Mouse (Mus musculus): ENCODE data around the gene Klrk1.
"Not testable (repeated sequence)": the region's sequence is repeated elsewhere in the genome, so short reads cannot be mapped to it uniquely, and the experiment has no call there.

The Klrk1 gene

GRCm38 (mm10) chr6:129623735-129624134 is at the start of gene Klrk1:
TSS of gene Klrk1 (minus strand) at chr6:129623864.
- in situ Hi-C loops (cut with MboI) = no loop called here

DNA sequence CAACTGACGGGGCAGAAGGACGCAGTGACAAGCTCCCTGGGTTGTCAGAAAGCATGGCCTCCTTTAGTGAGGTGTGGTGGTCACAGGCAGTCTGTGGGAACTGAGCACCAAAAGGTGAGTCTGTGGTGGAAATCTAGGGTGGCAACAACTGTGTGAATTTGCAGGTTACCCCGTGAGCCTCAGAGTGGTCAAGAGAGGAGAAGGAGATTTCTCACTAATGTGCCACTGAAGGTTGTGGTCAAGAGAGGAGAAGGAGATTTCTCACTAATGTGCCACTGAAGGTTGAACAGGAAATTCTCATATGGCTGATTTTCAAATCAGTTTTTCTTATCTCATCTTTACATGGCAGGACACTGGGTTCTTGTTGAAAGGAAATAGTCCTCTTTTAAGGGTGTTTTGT is 37.6 kb upstream of the Klrk1 start:
- in situ Hi-C loops (cut with MboI) = not testable (repeated sequence)

- in situ Hi-C loops (cut with MboI) = not testable (repeated sequence)
Observed at GRCm38 (mm10) chr6:129660589-129660988, 36.9 kb upstream of the Klrk1 start, which contains the start of gene Klrc2. TSS of gene Klrc2 (minus strand) at chr6:129660689.

DNA sequence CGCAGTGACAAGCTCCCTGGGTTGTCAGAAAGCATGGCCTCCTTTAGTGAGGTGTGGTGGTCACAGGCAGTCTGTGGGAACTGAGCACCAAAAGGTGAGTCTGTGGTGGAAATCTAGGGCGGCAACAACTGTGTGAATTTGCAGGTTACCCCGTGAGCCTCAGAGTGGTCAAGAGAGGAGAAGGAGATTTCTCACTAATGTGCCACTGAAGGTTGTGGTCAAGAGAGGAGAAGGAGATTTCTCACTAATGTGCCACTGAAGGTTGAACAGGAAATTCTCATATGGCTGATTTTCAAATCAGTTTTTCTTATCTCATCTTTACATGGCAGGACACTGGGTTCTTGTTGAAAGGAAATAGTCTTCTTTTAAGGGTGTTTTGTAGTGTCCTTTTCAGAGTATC is 20.4 kb upstream of the Klrk1 start:
- in situ Hi-C loops (cut with MboI) = not testable (repeated sequence)

DNA sequence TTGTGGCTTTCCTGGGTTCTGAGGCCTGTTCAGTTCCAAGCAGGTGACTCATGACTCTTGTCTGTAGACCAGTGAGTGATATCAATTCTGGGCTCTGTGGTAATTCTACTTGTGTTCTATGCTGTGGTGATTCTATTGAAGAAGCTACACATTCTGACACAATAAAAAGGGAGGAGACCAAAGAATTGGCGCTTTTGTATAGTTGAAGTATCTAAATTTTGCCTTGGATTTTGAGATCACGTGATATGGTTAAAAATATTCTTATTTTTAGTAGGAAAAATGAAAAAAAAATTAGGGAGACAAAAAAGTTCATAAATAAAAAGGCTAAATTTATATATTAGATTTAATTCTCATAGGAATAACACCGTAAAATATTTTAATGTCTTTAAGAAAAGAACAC is 19.6 kb upstream of the Klrk1 start, which contains the start of gene Klrc3:
TSS of gene Klrc3 (minus strand) at position 101 of the 400 bp plus-strand sequence.
- in situ Hi-C loops (cut with MboI) = not testable (repeated sequence)

- in situ Hi-C loops (cut with MboI) = not testable (repeated sequence)
Observed at GRCm38 (mm10) chr6:129631046-129631445, 7.4 kb upstream of the Klrk1 start.

DNA sequence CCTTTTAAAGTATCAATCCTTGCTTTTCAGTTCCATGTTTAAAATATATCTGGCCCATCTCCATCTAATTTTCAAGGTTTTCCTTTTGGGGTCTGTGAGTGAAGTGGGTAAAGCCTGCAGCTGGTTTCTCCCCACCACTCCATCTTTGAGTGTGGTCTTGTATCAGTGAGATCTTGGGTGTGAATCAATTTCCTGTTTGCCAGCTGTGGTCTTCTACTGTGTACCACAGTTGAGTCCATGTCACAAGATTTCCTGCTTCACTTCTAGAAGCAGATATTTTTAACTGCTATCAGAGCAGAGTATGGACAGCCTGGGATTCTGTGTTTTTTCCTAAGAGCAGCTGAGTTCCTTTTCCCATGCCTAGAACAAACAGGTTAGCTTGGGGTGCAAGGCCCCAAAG is 15.3 kb downstream of the Klrk1 start:
- in situ Hi-C loops (cut with MboI) = no loop called here

DNA sequence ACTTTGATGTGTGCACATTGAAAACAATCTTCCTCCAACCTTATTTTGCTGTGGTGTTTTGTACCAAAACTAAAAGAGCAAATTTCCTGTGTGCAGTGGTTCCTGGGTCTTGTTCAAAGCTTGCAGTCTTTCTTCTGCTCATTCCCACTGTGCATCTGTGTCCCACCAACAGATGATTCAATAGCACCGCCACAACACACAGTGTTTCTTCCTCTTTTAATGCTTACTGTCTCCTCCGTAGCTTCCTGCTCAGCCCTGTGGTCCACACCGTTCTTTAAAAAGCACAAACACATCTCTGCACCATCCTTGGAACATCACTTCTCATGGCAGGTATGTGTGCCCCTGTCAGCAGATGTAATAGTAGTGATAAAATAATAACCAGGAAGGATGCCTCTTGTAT is 32.2 kb downstream of the Klrk1 start, which contains the start of gene Klrd1:
TSS of gene Klrd1 (plus strand) at position 275 of the 400 bp plus-strand sequence.
- in situ Hi-C loops (cut with MboI) = loop anchor here (25.0 kb wide), 1 partner anchor 1696 kb away; the partner anchor contains the start of gene Magohb

DNA sequence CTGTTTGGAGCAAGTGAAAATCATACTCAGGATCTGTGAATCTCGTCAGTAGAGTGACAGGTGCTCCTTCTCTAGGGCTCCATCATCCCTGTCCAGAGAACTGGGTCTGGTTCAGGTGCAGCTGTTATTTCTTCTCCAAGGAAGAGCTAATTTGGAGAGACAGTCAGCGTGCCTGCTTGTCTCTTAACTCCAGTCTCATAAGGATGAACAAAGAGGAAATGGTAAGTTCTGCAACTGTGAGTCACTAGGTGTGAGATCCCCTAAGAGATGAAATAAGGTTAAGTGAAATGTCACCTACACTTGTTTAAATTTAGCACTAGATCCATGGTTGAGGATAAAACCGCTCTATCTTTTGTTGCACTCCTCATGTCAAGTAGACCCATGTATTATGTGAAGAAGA is 40.6 kb downstream of the Klrk1 start:
- in situ Hi-C loops (cut with MboI) = loop anchor here (25.0 kb wide), 1 partner anchor 1704 kb away; the partner anchor contains the start of gene Magohb

DNA sequence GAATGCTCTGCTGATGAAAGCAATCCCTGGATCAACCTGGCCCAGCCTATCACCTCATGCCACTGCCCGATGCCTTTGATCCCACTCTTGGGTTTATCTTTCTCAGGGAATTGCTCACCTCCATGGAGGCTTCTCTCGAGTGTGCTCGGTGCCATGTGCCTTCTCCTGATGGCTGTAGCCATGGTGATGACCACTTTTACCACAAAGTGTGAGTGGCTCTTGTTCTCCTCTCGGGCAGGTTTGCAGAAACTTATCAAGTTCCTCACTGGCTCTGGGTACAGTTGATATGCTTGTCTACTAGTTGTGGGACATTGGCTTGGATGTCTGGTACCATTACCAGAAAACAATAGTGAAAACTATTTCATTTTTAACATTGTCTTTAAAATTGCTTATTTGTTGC is 41.8 kb downstream of the Klrk1 start:
- in situ Hi-C loops (cut with MboI) = loop anchor here (25.0 kb wide), 1 partner anchor 1705 kb away; the partner anchor contains the start of gene Magohb

DNA sequence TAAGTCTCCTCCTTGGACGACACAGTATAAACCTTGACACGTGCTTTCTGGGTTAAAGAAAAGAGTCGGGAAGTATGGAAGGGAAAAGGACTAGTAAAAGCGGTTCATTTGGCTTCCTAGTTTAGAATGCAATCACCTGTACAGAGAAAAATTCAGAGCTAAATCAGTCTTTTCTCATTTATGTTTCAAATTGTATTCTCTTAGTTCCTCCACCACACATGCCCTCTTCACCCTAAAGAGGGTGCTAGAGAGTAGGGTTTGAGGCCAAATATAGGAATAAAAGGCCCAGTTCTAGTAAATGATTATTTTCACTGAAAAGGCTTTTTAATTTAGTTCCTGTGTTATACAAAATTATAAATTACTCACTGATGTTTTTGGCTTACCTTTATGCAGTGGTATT is 42.4 kb downstream of the Klrk1 start:
- in situ Hi-C loops (cut with MboI) = loop anchor here (25.0 kb wide), 1 partner anchor 1706 kb away; the partner anchor contains the start of gene Magohb

GRCm38 (mm10) chr6:129577605-129578004 is 46.1 kb downstream of the Klrk1 start, which contains the start of gene Klre1:
TSS of gene Klre1 (plus strand) at chr6:129577905.
- in situ Hi-C loops (cut with MboI) = loop anchor here (25.0 kb wide), 1 partner anchor 1710 kb away; the partner anchor contains the start of gene Magohb

- in situ Hi-C loops (cut with MboI) = loop anchor here (25.0 kb wide), 1 partner anchor 1712 kb away; the partner anchor contains the start of gene Magohb
Observed at GRCm38 (mm10) chr6:129575315-129575714, 48.3 kb downstream of the Klrk1 start.

DNA sequence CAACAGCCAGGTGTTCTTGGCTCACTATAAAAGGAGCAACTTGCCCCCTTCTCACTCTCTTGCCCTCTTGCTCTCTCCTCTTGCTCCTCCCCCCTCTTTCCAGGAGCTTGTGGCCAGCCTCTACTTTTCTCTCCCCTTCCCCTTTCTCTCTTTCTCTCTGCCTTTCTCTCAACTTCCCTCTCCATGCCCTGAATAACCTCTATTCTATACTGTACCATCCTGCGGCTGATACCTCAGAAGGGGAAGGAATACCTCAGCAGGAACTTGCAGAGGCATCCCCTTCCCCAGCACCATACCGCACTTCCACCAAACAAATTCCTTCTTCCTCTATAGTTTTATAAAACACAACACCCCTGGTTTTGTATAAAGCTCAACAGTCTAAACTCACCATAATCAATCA is 58.4 kb downstream of the Klrk1 start:
- in situ Hi-C loops (cut with MboI) = no loop called here
